Mouse (Mus musculus): ENCODE data around the gene Atp5h. TPM values are rescaled to one million over a fixed set of nuclear protein-coding genes. Genes with fewer than 3 reads are reported as not detected.

The Atp5h gene
- polyA plus RNA-seq, 2 experiments: 334 to 620 TPM

- no peaks in the 10 kb centered on the region for H3K9me3 ChIP-seq (ENCODE audit: control insufficient read depth, low read length)
- ATAC-seq (ENCODE audit: insufficient read depth) (no peak), DNase-seq (ENCODE audit: low read depth in 3 of 3, low spot score in 3 of 3) (no peak)
- H3K27ac ChIP-seq: no peak overlapping the region
- H3K27me3 ChIP-seq (ENCODE audit: control insufficient read depth, insufficient read depth, low read length): no peaks in the 10 kb centered on the region
- no peaks in the 10 kb centered on the region; the same call in 1 of the 2 replicates for H3K36me3 ChIP-seq (replicated peaks; ENCODE audit: control insufficient read depth, insufficient read depth, low read depth)
- no peak for TF ChIP-seq CTCF (IDR thresholded peaks at IDR 0.05; ENCODE audit: low read depth)
- no peak for TF ChIP-seq EP300 (IDR thresholded peaks at IDR 0.05; ENCODE audit: low read depth)
- peaks cover 8 to 9% of the 10 kb centered on the region in 2 experiments; a peak in 3 of 4 replicates for H3K4me1 ChIP-seq (replicated peaks; ENCODE audit: control insufficient read depth in 2 of 2, insufficient read depth in 2 of 2, low read length in 1 of 2)
- 73% methylated on average over 6 of the region's 6 CpGs for WGBS (ENCODE audit: insufficient replicate concordance)
- no peak overlapping the region for H3K4me3 ChIP-seq (ENCODE audit: insufficient read depth in 1 of 2, low read depth in 2 of 2, low read length in 2 of 2)
- no peak overlapping the region for H3K9ac ChIP-seq (replicated peaks)
- no peak overlapping the region for H3K4me2 ChIP-seq (ENCODE audit: low read depth)
Observed at GRCm38 (mm10) chr11:115425671-115426070, 5.9 kb upstream of the Atp5h start.

GRCm38 (mm10) chr11:115424666-115425065 is 4.9 kb upstream of the Atp5h start:
- Histone ChIP-seq H3K9ac (replicated peaks) (no peak overlapping the region), H3K36me3 (replicated peaks; ENCODE audit: control insufficient read depth, insufficient read depth, low read depth) (no peaks in the 10 kb centered on the region), H3K9me3 (ENCODE audit: control insufficient read depth, low read length) (no peaks in the 10 kb centered on the region), H3K4me2 (ENCODE audit: low read depth) (no peak overlapping the region), H3K4me1 (replicated peaks; ENCODE audit: control insufficient read depth in 2 of 2, insufficient read depth in 2 of 2, low read length in 1 of 2) (peaks cover 8 to 9% of the 10 kb centered on the region in 2 experiments; a peak in 3 of 4 replicates), H3K27ac (no peak overlapping the region), H3K27me3 (ENCODE audit: control insufficient read depth, insufficient read depth, low read length) (no peaks in the 10 kb centered on the region), H3K4me3 (ENCODE audit: insufficient read depth in 1 of 2, low read depth in 2 of 2, low read length in 2 of 2) (no peak overlapping the region)
- no peak for DNase-seq (ENCODE audit: low read depth in 3 of 3, low spot score in 3 of 3)
- TF ChIP-seq EP300 (IDR thresholded peaks at IDR 0.05; ENCODE audit: low read depth): no peak
- no peak for TF ChIP-seq CTCF (IDR thresholded peaks at IDR 0.05; ENCODE audit: low read depth)
- 70% methylated on average over 7 of the region's 7 CpGs for WGBS (ENCODE audit: insufficient replicate concordance)
- ATAC-seq (ENCODE audit: insufficient read depth): no peak

- H3K4me3 ChIP-seq (ENCODE audit: insufficient read depth in 1 of 2, low read depth in 2 of 2, low read length in 2 of 2): no peak overlapping the region
- no peaks in the 10 kb centered on the region for H3K27me3 ChIP-seq (ENCODE audit: control insufficient read depth, insufficient read depth, low read length)
Observed at GRCm38 (mm10) chr11:115423091-115423490, 3.3 kb upstream of the Atp5h start.

GRCm38 (mm10) chr11:115421972-115422371 is 2.2 kb upstream of the Atp5h start:
- Histone ChIP-seq H3K9me3 (ENCODE audit: control insufficient read depth, low read length) (no peaks in the 10 kb centered on the region), H3K9ac (replicated peaks) (no peak overlapping the region), H3K4me3 (ENCODE audit: insufficient read depth in 1 of 2, low read depth in 2 of 2, low read length in 2 of 2) (no peak overlapping the region), H3K4me2 (ENCODE audit: low read depth) (no peak overlapping the region), H3K27me3 (ENCODE audit: control insufficient read depth, insufficient read depth, low read length) (no peaks in the 10 kb centered on the region), H3K36me3 (replicated peaks; ENCODE audit: control insufficient read depth, insufficient read depth, low read depth) (peaks cover 6% of the 10 kb centered on the region), H3K4me1 (replicated peaks; ENCODE audit: control insufficient read depth in 2 of 2, insufficient read depth in 2 of 2, low read length in 1 of 2) (peaks cover 13 to 17% of the 10 kb centered on the region in 2 experiments; a peak in 3 of 4 replicates), H3K27ac (no peak overlapping the region)
- no peak for DNase-seq (ENCODE audit: low read depth in 3 of 3, low spot score in 3 of 3)
- TF ChIP-seq CTCF (IDR thresholded peaks at IDR 0.05; ENCODE audit: low read depth): no peak
- no peak for TF ChIP-seq EP300 (IDR thresholded peaks at IDR 0.05; ENCODE audit: low read depth)
- WGBS (ENCODE audit: insufficient replicate concordance): 89% methylated on average over 16 of the region's 16 CpGs
- ATAC-seq (ENCODE audit: insufficient read depth): no peak

More at GRCm38 (mm10) chr11:115423091-115423490, 3.3 kb upstream of the Atp5h start:
- ATAC-seq (ENCODE audit: insufficient read depth): no peak
- Histone ChIP-seq H3K4me1 (replicated peaks; ENCODE audit: control insufficient read depth in 2 of 2, insufficient read depth in 2 of 2, low read length in 1 of 2) (peaks cover 13 to 16% of the 10 kb centered on the region in 2 experiments; a peak in 3 of 4 replicates), H3K27ac (no peak overlapping the region), H3K9me3 (ENCODE audit: control insufficient read depth, low read length) (no peaks in the 10 kb centered on the region), H3K36me3 (replicated peaks; ENCODE audit: control insufficient read depth, insufficient read depth, low read depth) (no peaks in the 10 kb centered on the region), H3K9ac (replicated peaks) (no peak overlapping the region), H3K4me2 (ENCODE audit: low read depth) (no peak overlapping the region)
- WGBS (ENCODE audit: insufficient replicate concordance): 61% methylated on average over 3 of the region's 3 CpGs
- TF ChIP-seq EP300 (IDR thresholded peaks at IDR 0.05; ENCODE audit: low read depth) (no peak), CTCF (IDR thresholded peaks at IDR 0.05; ENCODE audit: low read depth) (no peak)
- no peak for DNase-seq (ENCODE audit: low read depth in 3 of 3, low spot score in 3 of 3)

GRCm38 (mm10) chr11:115421328-115421727 is 1.6 kb upstream of the Atp5h start:
- peak overlapping the region in 1 of 2 experiments; percentile 84; a peak in 1 of 4 replicates for H3K4me3 ChIP-seq (ENCODE audit: insufficient read depth in 1 of 2, low read depth in 2 of 2, low read length in 2 of 2)
- no peaks in the 10 kb centered on the region for H3K27me3 ChIP-seq (ENCODE audit: control insufficient read depth, insufficient read depth, low read length)
- DNase-seq (ENCODE audit: low read depth in 3 of 3, low spot score in 3 of 3): no peak
- ATAC-seq (ENCODE audit: insufficient read depth): no peak
- no peak for TF ChIP-seq CTCF (IDR thresholded peaks at IDR 0.05; ENCODE audit: low read depth)
- H3K36me3 ChIP-seq (replicated peaks; ENCODE audit: control insufficient read depth, insufficient read depth, low read depth): peaks cover 13% of the 10 kb centered on the region
- no peak overlapping the region for H3K27ac ChIP-seq
- H3K9ac ChIP-seq (replicated peaks): no peak overlapping the region
- no peaks in the 10 kb centered on the region for H3K9me3 ChIP-seq (ENCODE audit: control insufficient read depth, low read length)
- 76% methylated on average over 1 of the region's 1 CpGs for WGBS (ENCODE audit: insufficient replicate concordance)
- H3K4me2 ChIP-seq (ENCODE audit: low read depth): peak overlapping the region; percentile 74
- H3K4me1 ChIP-seq (replicated peaks; ENCODE audit: control insufficient read depth in 2 of 2, insufficient read depth in 2 of 2, low read length in 1 of 2): peaks cover 13 to 17% of the 10 kb centered on the region in 2 experiments; a peak in 3 of 4 replicates
